Mouse (Mus musculus): ENCODE measurements at regions not wholly inside any gene's neighbourhood (a gene's known extent, or its start where the extent isn't known, plus 50 kb on each side); places are given as distances from the start of the nearest gene placed in this dataset.

GRCm38 (mm10) chr16:75155441-75156038 lies 430.3 kb downstream of the Lipi start:
- no peak for ATAC-seq (ENCODE audit: low FRiP score)
- H3K9ac ChIP-seq = no peak overlapping the region
- no peak overlapping the region for H3K4me2 ChIP-seq (replicated peaks)
- no peak for DNase-seq (ENCODE audit: low spot score)
- no peak overlapping the region for H3K4me3 ChIP-seq (replicated peaks; ENCODE audit: low read length)
- H3K4me1 ChIP-seq (replicated peaks; ENCODE audit: control insufficient read depth, insufficient read depth, low read length) = no peaks in the 10 kb centered on the region
- H3K27ac ChIP-seq = no peak overlapping the region
- H3K36me3 ChIP-seq (replicated peaks; ENCODE audit: control insufficient read depth, insufficient read depth) = no peaks in the 10 kb centered on the region
- H3K27me3 ChIP-seq (ENCODE audit: control insufficient read depth, insufficient read depth, low read length) = no peaks in the 10 kb centered on the region
- 90% methylated on average over 5 of the region's 5 CpGs for WGBS
- no peaks in the 10 kb centered on the region for H3K9me3 ChIP-seq (ENCODE audit: control insufficient read depth, low read length)

All from hindbrain, embryonic 14.5 days (tissue).